Mouse (Mus musculus): ENCODE results near the gene Rinl. TPM values are rescaled to one million over a fixed set of nuclear protein-coding genes. Genes with fewer than 3 reads are reported as not detected.

Rinl gene
- polyA plus RNA-seq, 1 experiment from 2014 or later = 1.9 TPM

- 0 out of 2 replicates have a peak, but pooled peaks cover 2% of the 10 kb centered on the region for H3K36me3 ChIP-seq (ENCODE audit: control insufficient read depth, insufficient read depth, low read length)
- no peaks in the 10 kb centered on the region for H3K9me3 ChIP-seq (ENCODE audit: control insufficient read depth, low read length)
- H3K4me3 ChIP-seq (ENCODE audit: low read depth, low read length) = no peak overlapping the region
- no peak overlapping the region for H3K9ac ChIP-seq (ENCODE audit: low read length)
- H3K4me2 ChIP-seq = no peak overlapping the region
- DNase-seq (ENCODE audit: low spot score, missing footprints) (no peak), ATAC-seq (ENCODE audit: low FRiP score) (no peak)
- no peaks in the 10 kb centered on the region; the same call in 1 of the 2 replicates for H3K4me1 ChIP-seq (ENCODE audit: control insufficient read depth, insufficient read depth, low read length)
- H3K27me3 ChIP-seq (ENCODE audit: control insufficient read depth, insufficient read depth, low read length) = no peaks in the 10 kb centered on the region
- no peak overlapping the region for H3K27ac ChIP-seq (ENCODE audit: low read depth, low read length)
- 76% methylated on average over 12 of the region's 12 CpGs for WGBS
Observed at GRCm38 (mm10) chr7:28774164-28774563, 14.6 kb upstream of the Rinl start.

- H3K4me2 ChIP-seq = no peak overlapping the region
- H3K9ac ChIP-seq (ENCODE audit: low read length) = no peak overlapping the region
- H3K27ac ChIP-seq (ENCODE audit: low read depth, low read length) = no peak overlapping the region
- 0 out of 2 replicates have a peak, but pooled peaks cover 2% of the 10 kb centered on the region for H3K36me3 ChIP-seq (ENCODE audit: control insufficient read depth, insufficient read depth, low read length)
- 89% methylated on average over 7 of the region's 7 CpGs for WGBS
- peaks cover under 1% of the 10 kb centered on the region for H3K4me1 ChIP-seq (ENCODE audit: control insufficient read depth, insufficient read depth, low read length)
- H3K27me3 ChIP-seq (ENCODE audit: control insufficient read depth, insufficient read depth, low read length) = no peaks in the 10 kb centered on the region
- ATAC-seq (ENCODE audit: low FRiP score) = no peak
- no peak overlapping the region for H3K4me3 ChIP-seq (ENCODE audit: low read depth, low read length)
- DNase-seq (ENCODE audit: low spot score, missing footprints) = no peak
- no peaks in the 10 kb centered on the region for H3K9me3 ChIP-seq (ENCODE audit: control insufficient read depth, low read length)
Observed at GRCm38 (mm10) chr7:28775129-28775528, 13.6 kb upstream of the Rinl start.

- WGBS = 85% methylated on average over 9 of the region's 9 CpGs
- Histone ChIP-seq H3K4me2 (no peak overlapping the region), H3K9ac (ENCODE audit: low read length) (no peak overlapping the region), H3K27me3 (ENCODE audit: control insufficient read depth, insufficient read depth, low read length) (no peaks in the 10 kb centered on the region), H3K36me3 (ENCODE audit: control insufficient read depth, insufficient read depth, low read length) (0 out of 2 replicates have a peak, but pooled peaks cover 2% of the 10 kb centered on the region), H3K4me3 (ENCODE audit: low read depth, low read length) (no peak overlapping the region), H3K4me1 (ENCODE audit: control insufficient read depth, insufficient read depth, low read length) (peaks cover 4% of the 10 kb centered on the region), H3K27ac (ENCODE audit: low read depth, low read length) (no peak overlapping the region), H3K9me3 (ENCODE audit: control insufficient read depth, low read length) (no peaks in the 10 kb centered on the region)
- ATAC-seq (ENCODE audit: low FRiP score) (no peak), DNase-seq (ENCODE audit: low spot score, missing footprints) (no peak)
Observed at GRCm38 (mm10) chr7:28778825-28779224, 9.9 kb upstream of the Rinl start.

- H3K27me3 ChIP-seq (ENCODE audit: control insufficient read depth, insufficient read depth, low read length) = no peaks in the 10 kb centered on the region
- no peak overlapping the region for H3K4me2 ChIP-seq
- H3K9me3 ChIP-seq (ENCODE audit: control insufficient read depth, low read length) = no peaks in the 10 kb centered on the region
- no peak overlapping the region for H3K27ac ChIP-seq (ENCODE audit: low read depth, low read length)
- no peak overlapping the region for H3K9ac ChIP-seq (ENCODE audit: low read length)
- H3K36me3 ChIP-seq (ENCODE audit: control insufficient read depth, insufficient read depth, low read length) = 0 out of 2 replicates have a peak, but pooled peaks cover 2% of the 10 kb centered on the region
- peak; percentile 99 for DNase-seq (ENCODE audit: low spot score, missing footprints)
- peaks cover 4% of the 10 kb centered on the region for H3K4me1 ChIP-seq (ENCODE audit: control insufficient read depth, insufficient read depth, low read length)
- WGBS = 44% methylated on average over 6 of the region's 6 CpGs
- no peak overlapping the region for H3K4me3 ChIP-seq (ENCODE audit: low read depth, low read length)
- peak; percentile 66 for ATAC-seq (ENCODE audit: low FRiP score)
Observed at GRCm38 (mm10) chr7:28780067-28780658, 8.6 kb upstream of the Rinl start.

GRCm38 (mm10) chr7:28780857-28781256 is 7.9 kb upstream of the Rinl start:
- ATAC-seq (ENCODE audit: low FRiP score) = no peak
- 85% methylated on average over 7 of the region's 7 CpGs for WGBS
- Histone ChIP-seq H3K9me3 (ENCODE audit: control insufficient read depth, low read length) (no peaks in the 10 kb centered on the region), H3K9ac (ENCODE audit: low read length) (no peak overlapping the region), H3K27ac (ENCODE audit: low read depth, low read length) (no peak overlapping the region), H3K36me3 (ENCODE audit: control insufficient read depth, insufficient read depth, low read length) (0 out of 2 replicates have a peak, but pooled peaks cover 2% of the 10 kb centered on the region), H3K4me3 (ENCODE audit: low read depth, low read length) (no peak overlapping the region), H3K4me1 (ENCODE audit: control insufficient read depth, insufficient read depth, low read length) (peaks cover 4% of the 10 kb centered on the region), H3K27me3 (ENCODE audit: control insufficient read depth, insufficient read depth, low read length) (no peaks in the 10 kb centered on the region), H3K4me2 (no peak overlapping the region)
- DNase-seq (ENCODE audit: low spot score, missing footprints) = no peak

GRCm38 (mm10) chr7:28781261-28781663 is 7.5 kb upstream of the Rinl start:
- WGBS = 89% methylated on average over 8 of the region's 8 CpGs
- peaks cover 4% of the 10 kb centered on the region for H3K4me1 ChIP-seq (ENCODE audit: control insufficient read depth, insufficient read depth, low read length)
- H3K9ac ChIP-seq (ENCODE audit: low read length) = no peak overlapping the region
- no peak for DNase-seq (ENCODE audit: low spot score, missing footprints)
- H3K27ac ChIP-seq (ENCODE audit: low read depth, low read length) = no peak overlapping the region
- no peak overlapping the region for H3K4me3 ChIP-seq (ENCODE audit: low read depth, low read length)
- no peak overlapping the region for H3K4me2 ChIP-seq
- 0 out of 2 replicates have a peak, but pooled peaks cover 2% of the 10 kb centered on the region for H3K36me3 ChIP-seq (ENCODE audit: control insufficient read depth, insufficient read depth, low read length)
- H3K9me3 ChIP-seq (ENCODE audit: control insufficient read depth, low read length) = no peaks in the 10 kb centered on the region
- H3K27me3 ChIP-seq (ENCODE audit: control insufficient read depth, insufficient read depth, low read length) = no peaks in the 10 kb centered on the region
- ATAC-seq (ENCODE audit: low FRiP score) = no peak

GRCm38 (mm10) chr7:28785161-28785560 is 3.6 kb upstream of the Rinl start:
- Histone ChIP-seq H3K4me1 (ENCODE audit: control insufficient read depth, insufficient read depth, low read length) (peaks cover 3% of the 10 kb centered on the region), H3K4me3 (ENCODE audit: low read depth, low read length) (no peak overlapping the region), H3K27me3 (ENCODE audit: control insufficient read depth, insufficient read depth, low read length) (no peaks in the 10 kb centered on the region), H3K36me3 (ENCODE audit: control insufficient read depth, insufficient read depth, low read length) (no peaks in the 10 kb centered on the region), H3K9ac (ENCODE audit: low read length) (no peak overlapping the region), H3K4me2 (no peak overlapping the region), H3K27ac (ENCODE audit: low read depth, low read length) (no peak overlapping the region), H3K9me3 (ENCODE audit: control insufficient read depth, low read length) (no peaks in the 10 kb centered on the region)
- DNase-seq (ENCODE audit: low spot score, missing footprints) = no peak
- no peak for ATAC-seq (ENCODE audit: low FRiP score)
- WGBS = 76% methylated on average over 5 of the region's 5 CpGs

- Histone ChIP-seq H3K9me3 (ENCODE audit: control insufficient read depth, low read length) (no peaks in the 10 kb centered on the region), H3K9ac (ENCODE audit: low read length) (no peak overlapping the region), H3K27me3 (ENCODE audit: control insufficient read depth, insufficient read depth, low read length) (no peaks in the 10 kb centered on the region), H3K27ac (ENCODE audit: low read depth, low read length) (no peak overlapping the region), H3K4me1 (ENCODE audit: control insufficient read depth, insufficient read depth, low read length) (no peaks in the 10 kb centered on the region), H3K4me2 (no peak overlapping the region), H3K4me3 (ENCODE audit: low read depth, low read length) (no peak overlapping the region), H3K36me3 (ENCODE audit: control insufficient read depth, insufficient read depth, low read length) (no peaks in the 10 kb centered on the region)
- DNase-seq (ENCODE audit: low spot score, missing footprints) (no peak), ATAC-seq (ENCODE audit: low FRiP score) (no peak)
- WGBS = 93% methylated on average over 9 of the region's 9 CpGs
Observed at GRCm38 (mm10) chr7:28787884-28788283, 885 bp upstream of the Rinl start.

- Histone ChIP-seq H3K9ac (ENCODE audit: low read length) (no peak overlapping the region), H3K27me3 (ENCODE audit: control insufficient read depth, insufficient read depth, low read length) (no peaks in the 10 kb centered on the region), H3K9me3 (ENCODE audit: control insufficient read depth, low read length) (no peaks in the 10 kb centered on the region), H3K36me3 (ENCODE audit: control insufficient read depth, insufficient read depth, low read length) (no peaks in the 10 kb centered on the region), H3K27ac (ENCODE audit: low read depth, low read length) (no peak overlapping the region), H3K4me2 (no peak overlapping the region), H3K4me3 (ENCODE audit: low read depth, low read length) (no peak overlapping the region), H3K4me1 (ENCODE audit: control insufficient read depth, insufficient read depth, low read length) (no peaks in the 10 kb centered on the region)
- ATAC-seq (ENCODE audit: low FRiP score) (no peak), DNase-seq (ENCODE audit: low spot score, missing footprints) (no peak)
- 83% methylated on average over 3 of the region's 3 CpGs for WGBS
Observed at GRCm38 (mm10) chr7:28789235-28789634, 466 bp downstream of the Rinl start.

Measured in midbrain, embryonic 11.5 days (tissue).